Mouse (Mus musculus): Measurements from ENCODE around the gene Adh6b. TPM values are rescaled to one million over a fixed set of nuclear protein-coding genes. Genes with fewer than 3 reads are reported as not detected.

Adh6b gene
- not detected for polyA plus RNA-seq (2015; fragmentation: Illumina TruSeq; extraction: RNeasy Lipid Tissue Mini Kit (QIAGEN cat#74804); ENCODE audit: insufficient read depth, low replicate concordance)

GRCm38 (mm10) chr3:138341471-138341870 lies at the start of gene Adh6b:
Gene Adh6b (plus strand): TSS chr3:138341775.

GRCm38 (mm10) chr3:138312965-138313364 lies 28.6 kb upstream of the Adh6b start, which contains the start of gene Adh6a:
Gene Adh6a (plus strand): TSS chr3:138313286.

Other genes starting within 250 kb of the Adh6b start
- gene Trmt10a, start 198.3 kb upstream of the Adh6b start, polyA plus RNA-seq (2015; fragmentation: Illumina TruSeq; extraction: RNeasy Lipid Tissue Mini Kit (QIAGEN cat#74804); ENCODE audit: insufficient read depth, low replicate concordance), result 14.4 TPM
- gene Mttp, start 196.8 kb upstream of the Adh6b start, polyA plus RNA-seq (2015; fragmentation: Illumina TruSeq; extraction: RNeasy Lipid Tissue Mini Kit (QIAGEN cat#74804); ENCODE audit: insufficient read depth, low replicate concordance), result 2.4 TPM
- not detected for gene 4930579F01Rik, start 147.9 kb upstream of the Adh6b start, polyA plus RNA-seq (2015; fragmentation: Illumina TruSeq; extraction: RNeasy Lipid Tissue Mini Kit (QIAGEN cat#74804); ENCODE audit: insufficient read depth, low replicate concordance)
- gene Adh7, start 124.0 kb upstream of the Adh6b start, polyA plus RNA-seq (2015; fragmentation: Illumina TruSeq; extraction: RNeasy Lipid Tissue Mini Kit (QIAGEN cat#74804); ENCODE audit: insufficient read depth, low replicate concordance), result not detected
- 1.3 TPM for gene Adh1, start 80.8 kb upstream of the Adh6b start, polyA plus RNA-seq (2015; fragmentation: Illumina TruSeq; extraction: RNeasy Lipid Tissue Mini Kit (QIAGEN cat#74804); ENCODE audit: insufficient read depth, low replicate concordance)
- gene Adh6a, start 28.5 kb upstream of the Adh6b start, polyA plus RNA-seq (2015; fragmentation: Illumina TruSeq; extraction: RNeasy Lipid Tissue Mini Kit (QIAGEN cat#74804); ENCODE audit: insufficient read depth, low replicate concordance), result not detected
- not detected for gene Adh4, start 73.7 kb downstream of the Adh6b start, polyA plus RNA-seq (2015; fragmentation: Illumina TruSeq; extraction: RNeasy Lipid Tissue Mini Kit (QIAGEN cat#74804); ENCODE audit: insufficient read depth, low replicate concordance)
- gene Adh5, start 101.3 kb downstream of the Adh6b start, polyA plus RNA-seq (2015; fragmentation: Illumina TruSeq; extraction: RNeasy Lipid Tissue Mini Kit (QIAGEN cat#74804); ENCODE audit: insufficient read depth, low replicate concordance), result 96.8 TPM
- 57.8 TPM for gene Metap1, start 147.7 kb downstream of the Adh6b start, polyA plus RNA-seq (2015; fragmentation: Illumina TruSeq; extraction: RNeasy Lipid Tissue Mini Kit (QIAGEN cat#74804); ENCODE audit: insufficient read depth, low replicate concordance)
- 174 TPM for gene Eif4e, start 184.4 kb downstream of the Adh6b start, polyA plus RNA-seq (2015; fragmentation: Illumina TruSeq; extraction: RNeasy Lipid Tissue Mini Kit (QIAGEN cat#74804); ENCODE audit: insufficient read depth, low replicate concordance)